Mouse (Mus musculus) T-helper 17 cell (primary cell): Measurements from ENCODE around the gene Syn3.

Experiments used
- in situ Hi-C, 2 experiments: fragments of 300-600 bp; cut with MboI, MseI; formaldehyde crosslinking; loops; 1 replicate in 1 of 2; 2 replicates in 1 of 2; pipeline ENCODE4 v1.15.1; 2025; ENCODE audit warnings: high pct_unique_total_duplicates in 2 of 2

The Syn3 gene

DNA sequence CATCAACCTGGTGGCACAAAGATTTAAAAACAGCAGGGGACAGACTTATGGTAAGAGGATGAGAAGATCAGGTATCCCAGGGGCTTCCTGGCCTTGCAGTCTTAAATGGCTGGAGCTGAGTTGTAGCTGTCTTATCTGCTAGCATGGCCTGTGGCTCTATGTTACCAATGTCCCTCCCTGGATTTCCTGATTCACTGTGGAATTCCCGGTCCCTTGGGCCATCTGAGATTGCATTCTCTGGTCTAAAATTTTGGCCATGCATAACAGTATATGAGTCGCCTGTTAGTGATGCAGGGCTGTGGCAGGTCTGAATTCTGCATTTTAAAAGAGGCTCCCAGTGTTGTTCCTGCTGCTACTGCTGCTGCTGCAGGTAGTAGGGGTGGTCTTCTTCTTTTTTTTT is 382.4 kb downstream of the Syn3 start:
- in situ Hi-C loops = no loop called here

GRCm38 (mm10) chr10:86114431-86114848 is 384.3 kb downstream of the Syn3 start:
- in situ Hi-C loops = no loop called here

DNA sequence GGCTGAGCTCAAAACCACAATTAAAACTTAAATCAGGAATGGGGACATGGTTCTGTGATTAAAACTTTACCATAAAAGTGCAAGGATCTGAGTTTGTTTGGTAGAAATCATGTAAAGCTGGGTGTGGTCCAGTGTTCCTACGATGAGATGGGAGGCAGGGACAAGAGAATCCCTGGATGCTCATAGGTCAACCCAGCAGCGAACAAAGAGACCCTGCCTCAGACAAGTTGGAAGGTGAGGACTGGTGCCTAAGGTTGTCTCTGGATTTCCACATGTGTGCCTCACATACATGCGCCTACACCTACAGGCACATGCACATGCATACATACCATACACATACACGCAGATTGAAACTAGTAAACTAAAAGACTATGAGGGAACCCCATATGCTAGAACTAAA is 389.9 kb downstream of the Syn3 start:
- in situ Hi-C loops = no loop called here

DNA sequence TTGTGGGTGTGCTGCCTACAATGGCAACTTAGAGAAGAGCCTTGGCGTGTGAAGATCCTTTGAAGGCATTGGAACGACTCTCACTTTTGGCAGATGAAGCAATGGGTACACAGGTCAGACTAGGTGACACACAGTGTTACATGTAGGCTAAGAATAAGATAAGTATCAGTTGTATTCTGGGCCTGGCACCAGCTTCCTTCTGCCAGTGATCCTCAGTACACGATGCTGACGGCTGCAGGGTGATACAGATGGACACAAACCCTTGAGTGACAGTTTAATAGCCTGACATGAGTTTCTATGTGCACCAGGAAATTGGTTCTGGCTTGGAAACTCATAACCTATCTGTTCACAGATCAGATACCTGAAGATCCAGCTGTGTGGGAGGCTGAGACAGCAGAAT is 391.0 kb downstream of the Syn3 start:
- in situ Hi-C loops = no loop called here

DNA sequence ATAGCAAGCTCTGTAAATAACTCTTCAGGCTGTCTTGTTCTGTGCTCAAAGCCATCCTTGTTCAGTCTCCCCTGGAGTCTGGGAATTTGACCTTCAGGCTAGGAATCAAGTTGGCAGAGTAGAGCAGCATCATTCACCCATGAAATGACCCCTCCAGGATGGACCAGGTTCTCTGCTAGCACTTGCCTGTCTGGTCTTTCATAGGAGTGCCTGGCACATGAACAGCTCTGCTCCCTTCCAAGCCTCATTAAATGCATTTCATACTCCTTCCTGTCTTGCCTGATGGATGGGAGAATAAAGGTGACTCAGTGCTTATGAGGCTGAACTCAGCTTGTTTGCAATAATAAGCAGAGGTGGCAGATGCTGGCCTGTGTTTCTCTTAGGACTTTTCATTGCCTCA is 394.7 kb downstream of the Syn3 start:
- in situ Hi-C loops = no loop called here

GRCm38 (mm10) chr10:86100281-86100851 is 398.3 kb downstream of the Syn3 start:
- in situ Hi-C loops = no loop called here

DNA sequence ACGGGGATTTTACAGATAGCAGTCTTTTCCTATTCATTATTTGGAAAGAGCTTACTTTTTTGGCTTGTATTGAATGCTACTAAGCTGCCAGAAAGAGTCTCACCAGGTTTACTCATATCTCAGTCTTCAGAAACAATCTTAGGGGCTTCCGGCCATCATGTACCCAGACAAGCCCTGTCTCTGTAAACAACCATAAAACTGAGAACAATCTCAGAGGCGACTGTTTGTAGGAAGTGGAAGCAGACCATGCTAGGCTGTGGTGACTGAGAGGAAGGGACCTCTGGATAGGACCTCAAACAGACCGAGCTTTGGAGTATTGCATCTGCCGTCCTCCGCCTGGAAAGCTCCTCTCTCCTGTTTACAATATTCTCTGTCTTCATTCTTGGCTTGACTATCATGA is 400.3 kb downstream of the Syn3 start:
- in situ Hi-C loops = no loop called here

DNA sequence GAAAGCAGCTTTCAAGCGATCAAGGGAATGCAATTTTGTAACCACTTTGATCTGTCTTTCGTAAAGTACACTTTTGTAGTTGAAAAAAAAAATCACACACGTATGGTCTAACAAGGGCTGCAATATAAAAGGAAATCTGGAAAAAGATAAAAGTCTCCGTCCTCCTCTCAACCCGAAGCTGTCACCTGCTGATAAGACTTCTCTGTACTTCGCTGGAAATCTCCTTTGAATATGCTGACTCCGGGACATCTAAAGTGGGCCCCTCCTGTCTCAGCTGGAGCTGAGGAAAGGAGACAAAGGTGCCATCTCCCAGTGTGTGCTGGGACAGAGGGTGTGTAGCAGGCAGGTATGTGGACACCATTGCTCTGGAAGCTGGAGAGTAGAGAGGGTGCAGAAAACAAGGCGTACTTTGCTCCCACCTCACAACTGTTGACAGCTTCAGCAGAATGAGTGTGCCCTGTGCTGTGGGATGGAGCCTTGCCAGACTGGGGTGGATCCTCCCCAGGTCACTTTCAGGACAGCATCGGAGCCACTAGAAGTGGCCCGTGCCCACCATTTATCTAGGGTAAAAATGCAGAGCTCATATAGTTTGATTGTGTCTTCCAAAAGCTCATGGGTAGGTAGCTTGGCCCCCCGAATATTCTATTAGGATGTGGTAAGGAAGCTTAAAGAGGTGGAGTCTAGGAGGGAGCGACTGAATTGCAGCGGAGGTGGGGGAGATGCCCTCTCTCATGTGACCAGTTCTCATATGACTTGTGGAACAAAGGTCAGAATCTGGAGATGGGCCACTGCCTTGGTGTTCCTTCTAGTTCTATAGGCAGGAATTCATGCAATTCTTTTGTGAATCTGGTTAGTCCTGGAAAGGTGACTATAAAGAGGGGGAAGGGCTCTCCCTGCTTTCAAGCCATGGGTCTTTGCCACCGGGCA is 405.3 kb downstream of the Syn3 start:
- in situ Hi-C loops = no loop called here

DNA sequence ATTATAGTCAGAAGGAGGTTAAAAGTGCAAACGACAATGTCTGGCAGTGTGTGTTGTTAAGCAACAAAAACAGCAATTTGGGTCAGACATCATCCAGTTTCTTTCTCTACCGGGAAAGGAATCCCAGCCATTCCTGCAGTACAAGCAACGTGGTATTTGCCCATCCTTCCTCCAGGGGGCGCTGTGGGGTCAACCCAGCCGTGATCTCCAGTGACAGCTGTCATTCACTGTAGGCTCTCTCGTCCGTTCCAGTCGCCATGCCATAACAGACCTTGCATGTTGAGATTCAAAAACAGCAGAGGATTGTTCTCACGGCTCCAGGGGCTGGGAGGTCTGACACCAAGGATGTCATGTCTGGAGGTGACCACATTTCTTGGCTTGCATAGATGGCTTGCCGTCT is 406.8 kb downstream of the Syn3 start:
- in situ Hi-C loops = no loop called here

DNA sequence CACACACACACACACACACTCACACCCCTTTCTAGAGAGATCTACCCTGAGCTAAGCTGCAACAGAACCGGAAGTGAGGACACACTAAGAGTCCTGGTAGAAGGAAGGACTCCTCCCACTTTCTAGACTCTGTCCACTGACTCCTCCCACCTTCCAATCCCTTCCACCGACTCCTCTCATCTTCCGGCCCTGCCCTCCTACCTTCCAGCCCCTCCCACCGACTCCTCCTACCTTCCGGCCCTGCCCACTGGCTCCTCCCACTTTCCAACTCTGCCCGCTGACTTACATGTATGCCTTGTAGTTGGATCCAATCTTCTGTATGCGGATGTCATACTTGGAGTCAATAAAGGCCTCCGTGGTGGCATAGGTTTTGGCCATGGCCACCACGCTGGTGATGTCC is 418.8 kb downstream of the Syn3 start:
- in situ Hi-C loops = no loop called here

DNA sequence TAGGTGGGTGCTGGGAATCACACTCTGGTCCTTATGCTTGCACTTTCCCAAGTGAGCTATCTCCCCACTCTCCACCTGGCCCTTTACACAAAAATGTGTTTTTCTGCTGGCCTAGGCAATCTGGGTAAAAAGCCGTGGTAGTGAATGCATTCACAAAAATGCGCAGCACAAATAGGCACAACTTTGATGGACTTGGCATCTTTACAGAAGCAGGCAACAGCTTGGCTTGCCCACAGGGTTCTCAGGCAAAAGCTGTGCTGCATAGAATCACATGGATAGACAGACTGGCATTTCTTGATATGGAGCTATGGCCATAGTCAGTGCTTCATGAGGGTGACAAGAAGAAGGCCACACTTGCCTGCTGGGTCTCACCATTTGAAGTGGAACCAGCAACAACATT is 419.9 kb downstream of the Syn3 start:
- in situ Hi-C loops = no loop called here

DNA sequence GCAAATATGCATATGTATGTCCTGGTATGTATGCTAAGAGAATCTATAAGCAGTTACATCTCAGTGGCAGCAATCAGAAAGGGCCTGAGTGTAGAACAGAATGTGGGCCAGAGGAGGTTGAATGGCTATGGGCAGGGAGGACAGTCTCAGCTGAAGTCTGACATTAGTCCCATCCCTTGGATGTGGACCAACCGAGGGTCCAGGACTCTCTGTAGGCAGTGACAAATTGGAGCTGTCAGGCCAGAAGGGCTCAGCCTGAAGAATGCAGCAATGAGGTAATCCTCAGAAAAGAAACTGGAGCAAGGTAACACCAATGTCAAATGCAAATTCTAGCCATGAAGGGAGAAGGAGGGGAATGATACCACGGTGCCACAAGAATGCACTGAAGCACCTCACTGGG is 421.4 kb downstream of the Syn3 start:
- in situ Hi-C loops = no loop called here

DNA sequence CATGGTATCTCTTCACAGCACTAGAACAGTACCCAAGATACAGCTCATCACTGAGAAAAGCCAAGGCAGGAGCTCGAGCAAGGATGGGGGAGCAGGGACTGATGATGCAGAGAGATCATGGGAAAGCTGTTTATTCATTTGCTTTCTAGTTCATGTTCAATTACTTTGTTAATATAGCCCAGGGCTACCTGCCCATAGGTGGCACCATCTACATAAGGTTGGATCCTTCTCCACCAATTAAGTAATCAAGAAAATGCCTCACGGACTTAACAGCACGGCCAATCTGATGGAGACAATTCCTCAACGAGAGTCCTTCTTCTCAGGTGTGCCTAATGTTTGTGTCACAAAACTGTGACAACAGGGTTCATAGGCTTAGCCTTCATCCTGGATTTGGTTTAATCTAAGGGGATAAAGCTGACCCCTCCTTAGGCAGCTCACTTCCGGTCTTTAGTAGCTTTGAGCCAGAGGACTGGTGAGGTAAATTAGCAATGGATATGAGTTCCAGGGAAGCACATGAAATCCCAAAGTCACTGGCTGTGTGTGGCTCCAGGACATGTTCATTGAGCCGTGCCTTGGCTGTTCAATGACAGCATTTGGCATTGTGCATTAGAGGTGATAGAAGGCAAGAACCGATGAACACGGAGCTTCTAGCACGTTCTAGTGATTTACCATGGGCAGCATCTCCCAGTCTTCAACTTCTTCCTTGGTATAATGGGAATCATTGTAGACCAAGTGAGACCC is 423.6 kb downstream of the Syn3 start:
- in situ Hi-C loops = loop anchor here in 1 of 2 experiments (5.0 kb wide), 1 partner anchor 377 kb away; no protein-coding TSS in a partner anchor

- in situ Hi-C loops = loop anchor here in 1 of 2 experiments (5.0 kb wide), 1 partner anchor 378 kb away; no protein-coding TSS in a partner anchor
Measured at GRCm38 (mm10) chr10:86074134-86074533, 424.6 kb downstream of the Syn3 start.

DNA sequence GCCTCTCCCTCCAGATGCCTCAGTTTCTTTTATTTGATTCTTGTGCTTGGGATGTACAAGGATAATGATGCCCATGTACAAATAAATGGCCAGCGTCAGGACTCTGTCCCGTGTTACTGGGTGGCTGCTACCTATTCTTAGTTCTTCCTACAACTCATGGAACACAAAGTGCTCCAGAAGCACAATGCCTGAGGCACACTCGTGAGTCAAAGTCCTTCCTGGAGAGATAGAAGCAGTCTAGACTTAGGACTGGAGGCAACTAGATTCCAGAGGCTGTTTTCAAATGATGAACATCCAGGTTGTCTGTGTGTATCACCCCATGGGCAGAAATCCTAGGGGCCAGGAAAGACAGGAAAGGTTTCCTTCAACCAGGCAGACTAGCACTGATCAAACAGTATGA is 427.9 kb downstream of the Syn3 start:
- in situ Hi-C loops = loop anchor here in 1 of 2 experiments (5.0 kb wide), 1 partner anchor 382 kb away; no protein-coding TSS in a partner anchor

- in situ Hi-C loops = loop anchor here (5.0 kb wide), 2 partner anchors 223 to 383 kb away; no protein-coding TSS in a partner anchor
Measured at GRCm38 (mm10) chr10:86069341-86069740, 429.4 kb downstream of the Syn3 start.

GRCm38 (mm10) chr10:86067911-86068310 is 430.8 kb downstream of the Syn3 start:
- in situ Hi-C loops = loop anchor here (5.0 kb wide), 2 partner anchors 224 to 384 kb away; no protein-coding TSS in a partner anchor

GRCm38 (mm10) chr10:86066651-86067050 is 432.0 kb downstream of the Syn3 start:
- in situ Hi-C loops = loop anchor here (5.0 kb wide), 2 partner anchors 226 to 386 kb away; no protein-coding TSS in a partner anchor

DNA sequence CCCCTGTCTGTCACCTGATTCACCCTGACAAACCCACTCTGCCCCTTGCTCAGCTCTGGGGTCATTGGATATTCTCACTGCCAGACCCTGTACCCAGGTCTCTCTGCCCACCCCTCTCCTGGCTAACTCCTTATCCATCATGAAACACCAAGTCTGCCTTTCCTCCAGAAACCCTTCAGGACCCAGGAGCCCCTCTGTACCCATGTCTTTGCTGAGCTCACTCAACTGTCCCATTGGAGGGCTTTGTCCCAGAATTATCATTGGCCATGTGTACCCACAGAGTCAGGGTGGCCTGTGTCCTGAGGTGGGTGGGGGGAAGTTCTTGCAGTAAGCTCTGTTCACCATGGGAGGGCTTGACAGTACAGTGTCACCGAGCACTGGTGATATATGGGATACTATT is 433.0 kb downstream of the Syn3 start:
- in situ Hi-C loops = loop anchor here (5.0 kb wide), 2 partner anchors 227 to 387 kb away; no protein-coding TSS in a partner anchor

DNA sequence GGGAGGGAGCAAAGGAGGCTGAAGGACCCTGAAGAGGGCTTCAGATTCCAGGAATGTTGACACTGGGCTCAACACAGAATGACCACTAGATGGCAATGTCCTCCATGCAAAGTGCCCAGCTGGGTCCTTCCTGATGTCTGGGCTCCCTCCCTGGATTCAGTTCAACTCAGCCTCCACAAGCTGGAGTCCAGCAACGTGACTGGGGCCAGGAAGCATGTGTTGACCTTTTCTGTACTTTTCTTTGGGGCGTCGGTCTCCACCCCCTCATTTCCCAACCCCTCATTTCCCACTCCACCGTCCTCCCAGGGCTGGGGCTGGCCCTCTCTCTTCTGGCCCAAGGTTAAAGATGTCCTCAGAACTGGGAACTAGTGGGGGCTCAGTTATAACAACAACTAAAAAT is 433.8 kb downstream of the Syn3 start:
- in situ Hi-C loops = loop anchor here (5.0 kb wide), 2 partner anchors 227 to 387 kb away; no protein-coding TSS in a partner anchor

GRCm38 (mm10) chr10:86063018-86063384 is 435.7 kb downstream of the Syn3 start:
- in situ Hi-C loops = no loop called here
